Mouse (Mus musculus): ENCODE data around the gene Ric8a. TPM values are rescaled to one million over a fixed set of nuclear protein-coding genes. Genes with fewer than 3 reads are reported as not detected.
A peak's percentile ranks its signal among the peaks of the same experiment; 100 is the strongest.

Ric8a gene
- polyA plus RNA-seq, 1 experiment, result 138 TPM

GRCm38 (mm10) chr7:140902036-140902875, 45.5 kb downstream of the Ric8a start:
- WGBS, result 69% methylated on average over 15 of the region's 15 CpGs
- peak; percentile 20 for DNase-seq
- H3K4me3 ChIP-seq (replicated peaks; ENCODE audit: extremely low read depth, low read depth, low read length), result no peak overlapping the region
- 0 out of 2 replicates have a peak, but pooled peaks cover 2% of the 10 kb centered on the region for H3K4me1 ChIP-seq (ENCODE audit: control insufficient read depth, insufficient read depth, low read length)
- TF ChIP-seq CTCF (IDR thresholded peaks at IDR 0.05; ENCODE audit: insufficient read depth, low read length) (no peak), POLR2A (IDR thresholded peaks at IDR 0.05; ENCODE audit: borderline replicate concordance, extremely low read depth, low read depth, low read length) (no peak)

DNA sequence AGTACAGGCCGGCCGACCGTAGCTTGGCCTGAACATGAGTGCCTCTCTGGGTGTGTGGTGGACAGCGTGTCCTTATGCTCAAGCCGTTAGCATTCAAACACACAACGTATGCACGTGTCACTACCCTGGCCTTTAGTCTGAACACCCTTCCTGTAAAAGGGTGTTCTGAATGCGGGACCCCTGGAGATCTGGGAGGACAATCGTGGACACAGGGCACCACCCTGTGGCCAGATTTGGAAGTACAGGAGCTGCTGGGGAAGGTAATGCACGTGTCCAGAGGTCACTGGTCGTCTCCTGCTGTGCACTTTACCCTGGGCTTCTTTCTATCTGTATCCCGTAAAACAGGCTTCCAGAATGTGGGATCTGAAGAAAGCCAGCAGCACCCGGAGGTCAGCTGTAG, 46.5 kb downstream of the Ric8a start:
- TF ChIP-seq CTCF (IDR thresholded peaks at IDR 0.05; ENCODE audit: insufficient read depth, low read length) (peak; percentile 95), POLR2A (IDR thresholded peaks at IDR 0.05; ENCODE audit: borderline replicate concordance, extremely low read depth, low read depth, low read length) (no peak)
- peak; percentile 86 for DNase-seq
- H3K4me1 ChIP-seq (ENCODE audit: control insufficient read depth, insufficient read depth, low read length), result 0 out of 2 replicates have a peak, but pooled peaks cover 2% of the 10 kb centered on the region

GRCm38 (mm10) chr7:140905642-140906081, 48.9 kb downstream of the Ric8a start:
- 91% methylated on average over 2 of the region's 2 CpGs for WGBS
- Histone ChIP-seq H3K4me3 (replicated peaks; ENCODE audit: extremely low read depth, low read depth, low read length) (no peak overlapping the region), H3K4me1 (ENCODE audit: control insufficient read depth, insufficient read depth, low read length) (peaks cover 5% of the 10 kb centered on the region)
- DNase-seq, result no peak
- no peak for TF ChIP-seq POLR2A (IDR thresholded peaks at IDR 0.05; ENCODE audit: borderline replicate concordance, extremely low read depth, low read depth, low read length)
- no peak for TF ChIP-seq CTCF (IDR thresholded peaks at IDR 0.05; ENCODE audit: insufficient read depth, low read length)

More for the DNA sequence above, 46.5 kb downstream of the Ric8a start:
- H3K4me3 ChIP-seq (replicated peaks; ENCODE audit: extremely low read depth, low read depth, low read length), result no peak overlapping the region
- WGBS, result 22% methylated on average over 13 of the region's 13 CpGs

DNA sequence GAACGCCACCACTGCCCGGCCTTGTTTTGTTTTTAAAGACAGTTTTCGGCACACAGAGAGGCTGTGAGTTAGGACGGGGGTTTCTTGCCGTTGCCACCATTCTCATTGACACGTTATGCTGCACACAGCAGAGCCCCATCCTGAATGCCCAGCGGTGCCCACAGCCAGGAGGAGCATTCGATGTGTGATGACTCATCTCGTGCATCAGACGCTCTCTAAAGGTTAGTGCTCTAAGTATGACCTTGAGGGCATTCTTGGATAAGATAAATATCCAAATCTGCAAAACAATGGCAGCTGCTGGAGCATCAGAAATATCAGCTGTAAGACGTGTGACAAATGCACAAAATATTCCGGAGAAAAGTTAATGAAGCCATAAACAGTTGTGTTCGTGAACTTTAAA, 50.4 kb downstream of the Ric8a start:
- TF ChIP-seq CTCF (IDR thresholded peaks at IDR 0.05; ENCODE audit: insufficient read depth, low read length), result no peak
- no peak for TF ChIP-seq POLR2A (IDR thresholded peaks at IDR 0.05; ENCODE audit: borderline replicate concordance, extremely low read depth, low read depth, low read length)
- WGBS, result 71% methylated on average over 13 of the region's 13 CpGs
- no peak overlapping the region for H3K4me3 ChIP-seq (replicated peaks; ENCODE audit: extremely low read depth, low read depth, low read length)
- peaks cover 5% of the 10 kb centered on the region for H3K4me1 ChIP-seq (ENCODE audit: control insufficient read depth, insufficient read depth, low read length)
- DNase-seq, result no peak

GRCm38 (mm10) chr7:140907697-140908096, 50.9 kb downstream of the Ric8a start:
- TF ChIP-seq POLR2A (IDR thresholded peaks at IDR 0.05; ENCODE audit: borderline replicate concordance, extremely low read depth, low read depth, low read length), result no peak
- no peak for TF ChIP-seq CTCF (IDR thresholded peaks at IDR 0.05; ENCODE audit: insufficient read depth, low read length)
- 83% methylated on average over 7 of the region's 7 CpGs for WGBS

DNA sequence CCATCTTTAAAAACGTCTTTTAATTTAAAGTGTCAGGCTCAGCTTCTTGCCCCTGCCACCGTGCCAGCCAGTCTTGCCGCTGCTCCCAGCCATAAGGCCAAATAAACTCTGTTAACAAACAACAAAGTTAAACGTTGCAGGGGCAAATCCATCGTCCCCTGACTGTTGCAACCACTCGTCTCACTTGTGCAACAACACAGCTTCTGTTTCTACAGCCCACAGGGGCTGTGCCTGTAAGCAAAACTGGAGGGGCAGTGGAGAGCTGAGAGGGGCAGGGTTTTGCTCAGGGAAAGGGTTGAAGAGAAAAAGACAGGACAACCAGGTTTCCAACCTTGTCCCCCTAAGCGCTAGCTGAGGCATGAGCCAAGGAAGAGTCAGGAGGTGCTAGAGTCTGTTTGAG, 51.4 kb downstream of the Ric8a start:
- Histone ChIP-seq H3K4me3 (replicated peaks; ENCODE audit: extremely low read depth, low read depth, low read length) (no peak overlapping the region), H3K4me1 (ENCODE audit: control insufficient read depth, insufficient read depth, low read length) (peaks cover 3% of the 10 kb centered on the region)
- 40% methylated on average over 7 of the region's 7 CpGs for WGBS
- no peak for DNase-seq
- TF ChIP-seq CTCF (IDR thresholded peaks at IDR 0.05; ENCODE audit: insufficient read depth, low read length), result no peak
- no peak for TF ChIP-seq POLR2A (IDR thresholded peaks at IDR 0.05; ENCODE audit: borderline replicate concordance, extremely low read depth, low read depth, low read length)

More at GRCm38 (mm10) chr7:140907697-140908096, 50.9 kb downstream of the Ric8a start:
- no peak overlapping the region for H3K4me3 ChIP-seq (replicated peaks; ENCODE audit: extremely low read depth, low read depth, low read length)
- DNase-seq, result no peak
- peaks cover 5% of the 10 kb centered on the region for H3K4me1 ChIP-seq (ENCODE audit: control insufficient read depth, insufficient read depth, low read length)

DNA sequence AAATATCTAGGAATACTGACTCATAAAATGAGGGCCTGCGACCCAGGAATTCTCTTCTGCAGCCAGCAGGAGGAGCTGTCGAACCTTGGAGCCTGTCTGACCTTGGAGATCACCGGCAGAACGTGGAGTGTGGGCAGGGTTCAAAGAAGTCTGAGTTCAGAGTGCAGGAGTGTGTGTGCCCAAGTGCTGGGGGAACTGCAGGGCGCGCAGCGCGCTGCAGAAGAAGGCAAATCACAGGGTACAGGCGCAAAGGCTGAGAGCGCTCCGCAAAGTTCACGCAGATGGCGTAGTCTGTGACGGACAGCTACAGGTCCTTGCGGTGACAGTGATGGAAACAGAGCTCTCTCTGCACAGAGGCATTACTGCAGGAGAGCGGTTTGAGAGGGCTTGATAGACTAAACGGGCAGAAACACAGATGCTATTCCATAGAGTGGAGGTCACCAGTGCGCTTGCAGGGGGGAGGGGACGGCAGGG, 51.9 kb downstream of the Ric8a start:
- 2% methylated on average over 19 of the region's 19 CpGs for WGBS
- Histone ChIP-seq H3K4me1 (ENCODE audit: control insufficient read depth, insufficient read depth, low read length) (peaks cover 3% of the 10 kb centered on the region), H3K4me3 (replicated peaks; ENCODE audit: extremely low read depth, low read depth, low read length) (peak overlapping the region; percentile 38)
- DNase-seq, result peak; percentile 78
- TF ChIP-seq CTCF (IDR thresholded peaks at IDR 0.05; ENCODE audit: insufficient read depth, low read length), result peak; percentile 92
- no peak for TF ChIP-seq POLR2A (IDR thresholded peaks at IDR 0.05; ENCODE audit: borderline replicate concordance, extremely low read depth, low read depth, low read length)

DNA sequence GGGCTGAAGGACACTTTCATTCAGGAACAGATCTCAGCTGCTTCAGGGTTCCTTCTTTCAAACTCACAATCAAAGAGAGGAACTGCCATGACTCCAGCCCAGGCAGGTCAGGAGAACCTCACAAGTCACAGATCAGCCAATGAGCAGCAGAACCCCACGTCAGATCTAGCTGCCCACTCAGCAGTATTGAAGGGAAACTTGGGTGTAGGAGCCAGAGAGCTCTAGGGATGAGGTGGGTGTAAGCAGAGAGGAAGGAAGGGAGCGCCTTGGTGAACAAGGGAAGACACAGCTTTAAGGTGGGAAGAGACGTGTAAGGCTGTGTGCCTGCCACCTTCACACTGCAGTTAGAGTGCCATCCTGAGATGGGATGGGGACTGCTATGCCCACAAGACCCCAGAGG, 55.5 kb downstream of the Ric8a start:
- TF ChIP-seq POLR2A (IDR thresholded peaks at IDR 0.05; ENCODE audit: borderline replicate concordance, extremely low read depth, low read depth, low read length), result no peak
- no peak for TF ChIP-seq CTCF (IDR thresholded peaks at IDR 0.05; ENCODE audit: insufficient read depth, low read length)
- no peak for DNase-seq
- peaks cover 3% of the 10 kb centered on the region for H3K4me1 ChIP-seq (ENCODE audit: control insufficient read depth, insufficient read depth, low read length)
- no peak overlapping the region for H3K4me3 ChIP-seq (replicated peaks; ENCODE audit: extremely low read depth, low read depth, low read length)
- 52% methylated on average over 3 of the region's 3 CpGs for WGBS

DNA sequence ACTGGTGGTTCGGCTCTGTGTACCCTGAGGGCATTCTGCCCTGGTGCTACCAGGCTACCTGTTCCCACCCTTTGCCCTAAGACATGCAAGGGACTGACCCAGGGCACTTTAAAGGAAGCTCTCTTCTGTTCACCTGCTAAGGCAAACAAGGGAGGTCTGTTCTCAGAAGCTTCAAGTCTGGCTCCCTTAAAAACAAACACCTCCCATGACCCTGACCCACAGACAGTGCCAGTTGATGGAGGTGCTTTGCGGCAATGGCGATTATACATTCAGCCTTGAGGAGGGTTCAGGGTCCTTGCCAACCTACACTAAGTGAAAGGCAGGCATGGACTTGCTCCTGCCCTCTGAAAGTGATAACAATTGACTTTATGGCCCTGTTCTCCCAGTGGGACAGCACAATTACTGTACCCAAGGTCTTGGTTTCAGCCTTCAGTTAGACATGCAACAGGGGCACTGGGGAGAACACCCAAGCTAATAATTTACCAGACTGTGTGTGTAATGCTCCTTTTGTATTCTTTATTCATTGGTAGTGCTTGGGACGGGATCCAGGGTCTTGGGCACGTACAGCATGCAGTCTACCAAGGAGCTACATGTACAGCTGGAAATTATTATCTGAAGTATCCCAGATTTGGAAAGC, 56.2 kb downstream of the Ric8a start:
- Histone ChIP-seq H3K4me3 (replicated peaks; ENCODE audit: extremely low read depth, low read depth, low read length) (no peak overlapping the region), H3K4me1 (ENCODE audit: control insufficient read depth, insufficient read depth, low read length) (peaks cover 3% of the 10 kb centered on the region)
- TF ChIP-seq CTCF (IDR thresholded peaks at IDR 0.05; ENCODE audit: insufficient read depth, low read length), result no peak
- TF ChIP-seq POLR2A (IDR thresholded peaks at IDR 0.05; ENCODE audit: borderline replicate concordance, extremely low read depth, low read depth, low read length), result no peak
- WGBS, result 62% methylated on average over 5 of the region's 5 CpGs
- no peak for DNase-seq

Other genes starting within 250 kb of the Ric8a start
- not detected in 2 replicates for gene Olfr61, start 228.0 kb upstream of the Ric8a start, polyA plus RNA-seq (2012; rRNA removed)
- not detected in 2 replicates for gene Olfr53, start 210.5 kb upstream of the Ric8a start, polyA plus RNA-seq (2012; rRNA removed)
- not detected in 2 replicates for gene Olfr539, start 197.0 kb upstream of the Ric8a start, polyA plus RNA-seq (2012; rRNA removed)
- gene Olfr45, start 175.0 kb upstream of the Ric8a start, polyA plus RNA-seq (2012; rRNA removed), result not detected in 2 replicates
- not detected in 2 replicates for gene Olfr541, start 159.7 kb upstream of the Ric8a start, polyA plus RNA-seq (2012; rRNA removed)
- 6.4 and 16.6 TPM in 2 replicates for gene Cyp2e1, start 93.2 kb upstream of the Ric8a start, polyA plus RNA-seq (2012; rRNA removed)
- 0.22 and 0.45 TPM in 2 replicates for gene Syce1, start 69.1 kb upstream of the Ric8a start, polyA plus RNA-seq (2012; rRNA removed)
- 0.06 and 0.19 TPM in 2 replicates for gene Zfp941, start 34.8 kb upstream of the Ric8a start, polyA plus RNA-seq (2012; rRNA removed)
- 19.7 and 23.3 TPM in 2 replicates for gene Urah, start 21.9 kb upstream of the Ric8a start, polyA plus RNA-seq (2012; rRNA removed)
- 45.0 and 76.2 TPM in 2 replicates for gene Scgb1c1, start 11.4 kb upstream of the Ric8a start, polyA plus RNA-seq (2012; rRNA removed)
- 0.24 TPM in 1 of 2 replicates, not detected in the other for gene Odf3, start 9.2 kb upstream of the Ric8a start, polyA plus RNA-seq (2012; rRNA removed)
- gene Gm45785, start 626 bp upstream of the Ric8a start, polyA plus RNA-seq (2012; rRNA removed), result 2.2 TPM in 1 of 2 replicates, not detected in the other
- 25.5 and 30.5 TPM in 2 replicates for gene Bet1l, start 620 bp downstream of the Ric8a start, polyA plus RNA-seq (2012; rRNA removed)
- 48.8 and 70.4 TPM in 2 replicates for gene Psmd13, start 25.0 kb downstream of the Ric8a start, polyA plus RNA-seq (2012; rRNA removed)
- 21.1 and 27.0 TPM in 2 replicates for gene Sirt3, start 25.4 kb downstream of the Ric8a start, polyA plus RNA-seq (2012; rRNA removed)
- 46.7 and 104 TPM in 2 replicates for gene Cox8b, start 43.5 kb downstream of the Ric8a start, polyA plus RNA-seq (2012; rRNA removed)
- 0.07 and 0.31 TPM in 2 replicates for gene Nlrp6, start 63.9 kb downstream of the Ric8a start, polyA plus RNA-seq (2012; rRNA removed)
- gene Pgghg, start 84.4 kb downstream of the Ric8a start, polyA plus RNA-seq (2012; rRNA removed), result 38.1 and 39.3 TPM in 2 replicates
- gene Ifitm5, start 93.3 kb downstream of the Ric8a start, polyA plus RNA-seq (2012; rRNA removed), result 3.2 and 5.2 TPM in 2 replicates
- gene Gm45717, start 99.0 kb downstream of the Ric8a start, polyA plus RNA-seq (2012; rRNA removed), result 0.63 TPM in 1 of 2 replicates, not detected in the other
- gene Ifitm2, start 99.0 kb downstream of the Ric8a start, polyA plus RNA-seq (2012; rRNA removed), result 1,180 and 1,190 TPM in 2 replicates
- gene Ifitm1, start 110.3 kb downstream of the Ric8a start, polyA plus RNA-seq (2012; rRNA removed), result 227 and 261 TPM in 2 replicates
- gene Ifitm3, start 153.8 kb downstream of the Ric8a start, polyA plus RNA-seq (2012; rRNA removed), result 560 and 814 TPM in 2 replicates
- 10.6 and 24.3 TPM in 2 replicates for gene Ifitm6, start 161.0 kb downstream of the Ric8a start, polyA plus RNA-seq (2012; rRNA removed)
- not detected in 2 replicates for gene Gm17387, start 172.2 kb downstream of the Ric8a start, polyA plus RNA-seq (2012; rRNA removed)
- 0.33 and 0.36 TPM in 2 replicates for gene B4galnt4, start 204.1 kb downstream of the Ric8a start, polyA plus RNA-seq (2012; rRNA removed)
- 23.8 and 47.7 TPM in 2 replicates for gene Pkp3, start 221.3 kb downstream of the Ric8a start, polyA plus RNA-seq (2012; rRNA removed)
- 40.5 and 40.6 TPM in 2 replicates for gene Sigirr, start 243.6 kb downstream of the Ric8a start, polyA plus RNA-seq (2012; rRNA removed)

Measured in lung, adult 2 months (tissue).